Mouse (Mus musculus): ENCODE measurements at regions not wholly inside any gene's neighbourhood (a gene's known extent, or its start where the extent isn't known, plus 50 kb on each side); places are given as distances from the start of the nearest gene placed in this dataset.
A peak's percentile ranks its signal among the peaks of the same experiment; 100 is the strongest.

GRCm38 (mm10) chr8:40186715-40187583, 487.9 kb upstream of the Adam24 start:
- DNase-seq: peak; percentile 6

- peak; percentile 70 for DNase-seq
These were observed 487.3 kb upstream of the Adam24 start for GRCm38 (mm10) chr8:40187584-40187934.

- no peak for DNase-seq
These were observed 482.6 kb upstream of the Adam24 start for GRCm38 (mm10) chr8:40192266-40192665.

GRCm38 (mm10) chr8:40193148-40193547, 481.7 kb upstream of the Adam24 start:
- DNase-seq: no peak

GRCm38 (mm10) chr8:40210871-40211270, 464.0 kb upstream of the Adam24 start:
- no peak for DNase-seq

- DNase-seq: no peak
These were observed 451.4 kb upstream of the Adam24 start for GRCm38 (mm10) chr8:40223521-40223920.

GRCm38 (mm10) chr8:40227262-40227661, 447.6 kb upstream of the Adam24 start:
- no peak for DNase-seq

Measured in retina, postnatal 1 day (tissue).